Mouse (Mus musculus): ENCODE data around the gene Acad9. TPM values are rescaled to one million over a fixed set of nuclear protein-coding genes. Genes with fewer than 3 reads are reported as not detected.
"Not testable (repeated sequence)": the region's sequence is repeated elsewhere in the genome, so short reads cannot be mapped to it uniquely, and the experiment has no call there.

The Acad9 gene
- polyA plus RNA-seq, 1 experiment from 2014 or later = 82.9 TPM

- H3K27ac ChIP-seq (ENCODE audit: low read length); H3K4me2 ChIP-seq (ENCODE audit: low read depth, low read length); H3K4me1 ChIP-seq (replicated peaks; ENCODE audit: control insufficient read depth, insufficient read depth, low read length); H3K4me3 ChIP-seq (ENCODE audit: low read length); ATAC-seq (ENCODE audit: low read depth); H3K27me3 ChIP-seq (ENCODE audit: control insufficient read depth, insufficient read depth, low read depth, low read length); H3K9me3 ChIP-seq (ENCODE audit: control insufficient read depth, low read length); H3K36me3 ChIP-seq (ENCODE audit: control insufficient read depth, insufficient read depth, low read length); H3K9ac ChIP-seq (ENCODE audit: low read length): not testable (repeated sequence)
- 89% methylated on average over 9 of the region's 9 CpGs for WGBS
Measured at GRCm38 (mm10) chr3:36126176-36126575, 60.4 kb downstream of the Acad9 start.

- ATAC-seq (ENCODE audit: low read depth) = no peak
- Histone ChIP-seq H3K4me2 (ENCODE audit: low read depth, low read length) (no peak overlapping the region), H3K27me3 (ENCODE audit: control insufficient read depth, insufficient read depth, low read depth, low read length) (no peaks in the 10 kb centered on the region)
Measured at GRCm38 (mm10) chr3:36136152-36136551, 70.4 kb downstream of the Acad9 start.

GRCm38 (mm10) chr3:36137560-36137959, 71.8 kb downstream of the Acad9 start:
- WGBS = 56% methylated on average over 2 of the region's 2 CpGs
- Histone ChIP-seq H3K9me3 (ENCODE audit: control insufficient read depth, low read length) (no peaks in the 10 kb centered on the region), H3K27ac (ENCODE audit: low read length) (no peak overlapping the region), H3K36me3 (ENCODE audit: control insufficient read depth, insufficient read depth, low read length) (no peaks in the 10 kb centered on the region), H3K4me3 (ENCODE audit: low read length) (no peak overlapping the region), H3K4me1 (replicated peaks; ENCODE audit: control insufficient read depth, insufficient read depth, low read length) (no peaks in the 10 kb centered on the region), H3K4me2 (ENCODE audit: low read depth, low read length) (no peak overlapping the region), H3K9ac (ENCODE audit: low read length) (no peak overlapping the region), H3K27me3 (ENCODE audit: control insufficient read depth, insufficient read depth, low read depth, low read length) (no peaks in the 10 kb centered on the region)
- ATAC-seq (ENCODE audit: low read depth) = no peak

More at GRCm38 (mm10) chr3:36136152-36136551, 70.4 kb downstream of the Acad9 start:
- Histone ChIP-seq H3K4me1 (replicated peaks; ENCODE audit: control insufficient read depth, insufficient read depth, low read length) (no peaks in the 10 kb centered on the region), H3K4me3 (ENCODE audit: low read length) (no peak overlapping the region), H3K36me3 (ENCODE audit: control insufficient read depth, insufficient read depth, low read length) (no peaks in the 10 kb centered on the region), H3K9ac (ENCODE audit: low read length) (no peak overlapping the region), H3K27ac (ENCODE audit: low read length) (no peak overlapping the region), H3K9me3 (ENCODE audit: control insufficient read depth, low read length) (no peaks in the 10 kb centered on the region)

- no peak for ATAC-seq (ENCODE audit: low read depth)
- whole genome bisulfite sequencing = 67% methylated on average over 1 of the region's 1 CpGs
- no peaks in the 10 kb centered on the region for H3K9me3 ChIP-seq (ENCODE audit: control insufficient read depth, low read length)
Measured at GRCm38 (mm10) chr3:36138171-36138660, 72.4 kb downstream of the Acad9 start.

GRCm38 (mm10) chr3:36138996-36139395, 73.2 kb downstream of the Acad9 start:
- H3K4me1 ChIP-seq (replicated peaks; ENCODE audit: control insufficient read depth, insufficient read depth, low read length) = no peaks in the 10 kb centered on the region
- ATAC-seq (ENCODE audit: low read depth) = no peak
- no peak overlapping the region for H3K9ac ChIP-seq (ENCODE audit: low read length)
- no peak overlapping the region for H3K27ac ChIP-seq (ENCODE audit: low read length)
- no peaks in the 10 kb centered on the region for H3K27me3 ChIP-seq (ENCODE audit: control insufficient read depth, insufficient read depth, low read depth, low read length)
- H3K9me3 ChIP-seq (ENCODE audit: control insufficient read depth, low read length) = no peaks in the 10 kb centered on the region
- H3K36me3 ChIP-seq (ENCODE audit: control insufficient read depth, insufficient read depth, low read length) = no peaks in the 10 kb centered on the region
- H3K4me2 ChIP-seq (ENCODE audit: low read depth, low read length) = no peak overlapping the region
- no peak overlapping the region for H3K4me3 ChIP-seq (ENCODE audit: low read length)

More at GRCm38 (mm10) chr3:36138171-36138660, 72.4 kb downstream of the Acad9 start:
- Histone ChIP-seq H3K4me1 (replicated peaks; ENCODE audit: control insufficient read depth, insufficient read depth, low read length) (no peaks in the 10 kb centered on the region), H3K27ac (ENCODE audit: low read length) (no peak overlapping the region), H3K36me3 (ENCODE audit: control insufficient read depth, insufficient read depth, low read length) (no peaks in the 10 kb centered on the region), H3K4me3 (ENCODE audit: low read length) (no peak overlapping the region), H3K27me3 (ENCODE audit: control insufficient read depth, insufficient read depth, low read depth, low read length) (no peaks in the 10 kb centered on the region), H3K9ac (ENCODE audit: low read length) (no peak overlapping the region), H3K4me2 (ENCODE audit: low read depth, low read length) (no peak overlapping the region)

Other genes with a start within 250 kb of the Acad9 start
- gene Dcun1d1, start 128.5 kb upstream of the Acad9 start, polyA plus RNA-seq (2015; fragmentation: Nextera tagmentation; extraction: Ambion mirVana) = 89.9 and 98.3 TPM in 2 replicates
- gene Mccc1, start 65.3 kb upstream of the Acad9 start, polyA plus RNA-seq (2015; fragmentation: Nextera tagmentation; extraction: Ambion mirVana) = 37.5 and 37.6 TPM in 2 replicates
- not detected in 2 replicates for gene Ccdc144b, start 12.4 kb upstream of the Acad9 start, polyA plus RNA-seq (2015; fragmentation: Nextera tagmentation; extraction: Ambion mirVana)
- gene D3Ertd254e, start 85.0 kb downstream of the Acad9 start, polyA plus RNA-seq (2015; fragmentation: Nextera tagmentation; extraction: Ambion mirVana) = 7.6 and 7.7 TPM in 2 replicates
- gene Qrfpr, start 156.3 kb downstream of the Acad9 start, polyA plus RNA-seq (2015; fragmentation: Nextera tagmentation; extraction: Ambion mirVana) = 0.29 and 0.30 TPM in 2 replicates